Mouse (Mus musculus): ENCODE results near the gene Barx1.

The Barx1 gene

DNA sequence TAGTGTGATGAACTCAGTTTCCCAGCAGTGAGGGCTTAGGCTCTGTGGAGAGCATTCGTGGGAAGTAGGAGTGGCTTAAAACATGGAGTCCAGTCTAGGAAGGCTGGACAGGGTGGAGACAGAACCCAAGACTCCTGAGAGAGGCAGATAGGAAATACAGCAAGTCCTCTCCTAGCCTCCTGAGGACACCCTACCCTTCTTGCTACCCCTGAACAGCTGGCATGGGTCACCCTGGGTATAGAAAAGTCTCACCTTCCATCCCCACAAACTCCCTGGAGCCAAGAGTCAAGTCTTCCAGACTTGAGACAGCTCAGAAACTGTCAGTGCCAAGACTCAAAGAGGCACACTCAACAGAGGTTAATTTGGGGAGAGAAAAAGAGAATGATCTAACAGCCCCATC lies 1.2 kb upstream of the Barx1 start:
- 4% methylated on average over 1 of the region's 1 CpGs for WGBS

DNA sequence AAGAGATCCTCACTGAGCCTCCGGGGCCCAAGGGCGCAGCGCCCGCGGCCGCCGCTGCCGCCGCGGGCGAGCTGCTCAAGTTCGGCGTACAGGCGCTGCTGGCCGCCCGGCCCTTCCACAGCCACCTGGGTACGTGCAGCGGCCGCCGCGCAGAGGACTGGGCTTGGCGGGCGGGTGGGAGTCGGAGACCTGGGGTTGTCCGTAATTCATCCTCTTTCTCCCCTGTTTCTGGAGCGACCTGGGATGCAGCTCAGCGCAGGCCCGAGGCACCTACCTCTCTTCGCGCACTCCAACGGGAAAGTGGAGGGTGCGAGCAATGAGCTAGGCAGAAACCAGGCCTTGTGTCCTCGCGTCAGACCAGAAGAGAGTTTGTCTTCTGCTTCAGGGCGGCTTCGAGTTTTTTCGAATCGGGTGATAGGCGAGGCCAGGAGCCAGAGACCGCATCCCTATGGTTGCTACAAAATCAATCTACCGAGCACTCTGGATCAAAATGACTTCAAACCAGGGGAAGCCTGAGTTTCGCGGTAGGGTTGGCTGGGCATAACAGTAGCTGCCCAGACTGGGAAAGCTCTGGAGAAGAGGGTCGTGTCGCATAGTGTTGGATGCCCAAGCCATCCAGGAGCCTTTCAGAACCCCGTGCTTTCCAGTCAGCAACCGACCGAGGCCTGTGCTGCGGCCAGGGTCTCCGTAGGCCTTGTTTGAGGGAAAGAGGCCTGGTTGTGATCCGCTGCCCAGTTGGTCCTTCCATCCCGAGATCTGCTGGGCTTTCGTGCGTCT lies 601 bp downstream of the Barx1 start:
- 16% methylated on average over 54 of the region's 54 CpGs for WGBS

DNA sequence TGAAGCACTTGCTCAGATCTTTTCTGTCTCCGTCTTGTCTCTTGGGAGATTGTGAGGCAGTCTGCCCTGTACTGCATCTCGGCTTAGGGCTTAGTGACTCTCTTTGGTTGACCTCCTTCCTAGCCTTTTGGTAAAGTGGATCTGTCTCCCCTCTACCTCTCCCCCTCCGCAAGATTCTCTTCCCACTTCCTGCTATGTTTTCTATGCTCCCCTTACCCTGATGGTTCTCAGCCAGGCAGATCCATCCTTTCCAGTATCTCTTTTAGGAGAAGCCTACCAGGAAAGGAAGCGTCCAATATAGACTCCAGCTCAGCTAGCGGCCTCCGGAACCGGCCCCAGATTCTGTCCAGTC lies 1.2 kb downstream of the Barx1 start:
- WGBS, result 44% methylated on average over 7 of the region's 7 CpGs

DNA sequence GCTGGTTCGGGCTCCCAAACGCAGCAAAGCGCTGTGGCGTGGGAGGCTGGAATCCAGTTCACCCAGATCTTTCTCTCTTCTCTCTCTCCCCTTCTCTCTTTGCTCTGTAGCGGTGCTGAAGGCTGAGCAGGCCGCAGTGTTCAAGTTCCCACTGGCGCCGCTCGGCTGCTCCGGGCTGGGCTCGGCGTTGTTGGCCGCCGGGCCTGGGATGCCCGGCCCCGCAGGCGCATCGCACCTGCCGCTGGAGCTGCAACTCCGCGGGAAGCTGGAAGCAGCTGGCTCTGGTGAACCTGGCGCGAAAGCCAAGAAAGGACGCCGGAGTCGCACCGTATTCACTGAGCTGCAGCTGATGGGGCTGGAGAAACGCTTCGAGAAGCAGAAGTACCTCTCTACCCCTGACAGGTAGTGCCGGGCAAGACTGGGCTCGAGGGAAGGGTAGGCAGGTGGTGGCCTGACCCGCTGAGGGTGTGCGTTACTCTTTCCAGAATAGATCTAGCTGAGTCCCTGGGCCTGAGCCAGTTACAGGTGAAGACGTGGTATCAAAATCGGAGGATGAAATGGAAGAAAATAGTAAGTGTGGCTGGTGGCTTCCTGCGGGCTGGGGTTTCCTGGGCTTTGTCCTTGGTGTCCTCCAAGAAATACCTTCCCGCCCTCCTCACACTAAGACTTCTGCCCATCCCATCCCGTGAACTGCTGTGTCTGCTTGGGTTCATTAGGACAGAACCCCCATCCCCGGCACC lies 2.3 kb downstream of the Barx1 start:
- WGBS, result 3% methylated on average over 39 of the region's 39 CpGs

DNA sequence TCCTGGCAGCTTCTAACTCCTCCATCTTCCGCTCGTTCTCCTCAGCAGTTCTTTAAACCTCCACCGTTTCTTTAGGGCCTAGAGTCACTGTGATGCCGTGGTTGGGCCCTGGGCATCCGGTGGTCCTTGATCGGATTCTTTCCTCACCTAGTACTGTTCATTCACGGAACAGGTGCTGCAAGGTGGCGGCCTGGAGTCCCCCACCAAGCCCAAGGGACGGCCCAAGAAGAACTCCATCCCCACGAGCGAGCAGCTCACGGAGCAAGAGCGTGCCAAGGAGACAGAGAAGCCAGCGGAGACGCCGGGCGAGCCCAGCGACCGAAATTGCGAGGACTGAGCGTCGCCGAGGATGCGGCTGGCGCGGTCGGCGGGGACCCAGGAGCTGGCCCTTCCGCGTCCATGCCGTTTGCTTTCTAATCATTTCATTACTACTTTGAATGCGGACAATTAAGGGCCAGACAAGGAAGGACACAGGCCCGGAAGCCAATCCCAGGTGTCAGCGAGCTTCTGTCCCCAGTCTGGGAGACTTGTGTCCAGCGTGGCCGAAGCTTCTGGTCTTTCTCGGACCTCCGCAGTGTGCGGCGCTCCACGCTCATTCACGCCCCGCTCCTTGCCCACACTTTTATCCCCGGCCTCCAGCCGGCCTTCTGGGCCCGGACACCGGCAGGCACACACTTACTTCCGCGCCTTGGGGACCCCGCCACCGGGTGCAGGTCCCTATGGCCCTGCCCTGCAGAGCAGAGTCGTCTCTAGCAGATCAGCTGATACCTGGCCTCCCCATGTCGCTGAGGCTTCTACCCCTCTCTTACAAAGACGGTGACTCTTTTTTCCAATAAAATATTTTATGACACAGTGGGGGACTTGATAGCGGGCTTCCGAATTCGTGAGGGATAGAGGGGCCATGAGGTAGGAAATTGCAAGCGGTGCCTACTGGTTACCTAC lies 3.1 kb downstream of the Barx1 start:
- WGBS, result 3% methylated on average over 58 of the region's 58 CpGs

DNA sequence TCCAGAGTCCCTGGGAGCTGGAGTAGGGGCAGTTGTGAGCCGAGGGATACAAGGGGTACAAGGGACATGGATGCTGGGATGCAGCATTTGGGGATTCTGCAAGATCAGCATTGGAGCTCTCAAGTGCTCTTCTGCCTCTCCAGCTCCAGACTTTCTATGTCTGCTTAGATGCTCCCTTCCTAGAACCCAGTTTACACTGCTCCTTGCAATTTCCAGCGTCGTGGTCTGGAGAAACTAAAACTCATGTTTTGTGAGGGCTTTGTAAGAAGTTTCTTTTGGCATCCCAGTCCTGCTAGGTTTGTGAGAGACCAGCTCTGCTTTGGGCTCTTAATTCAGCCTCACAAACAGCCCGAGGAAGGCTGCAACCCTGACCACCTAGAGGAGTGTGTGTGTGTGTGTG lies 4.7 kb downstream of the Barx1 start:
- WGBS, result 28% methylated on average over 4 of the region's 4 CpGs

DNA sequence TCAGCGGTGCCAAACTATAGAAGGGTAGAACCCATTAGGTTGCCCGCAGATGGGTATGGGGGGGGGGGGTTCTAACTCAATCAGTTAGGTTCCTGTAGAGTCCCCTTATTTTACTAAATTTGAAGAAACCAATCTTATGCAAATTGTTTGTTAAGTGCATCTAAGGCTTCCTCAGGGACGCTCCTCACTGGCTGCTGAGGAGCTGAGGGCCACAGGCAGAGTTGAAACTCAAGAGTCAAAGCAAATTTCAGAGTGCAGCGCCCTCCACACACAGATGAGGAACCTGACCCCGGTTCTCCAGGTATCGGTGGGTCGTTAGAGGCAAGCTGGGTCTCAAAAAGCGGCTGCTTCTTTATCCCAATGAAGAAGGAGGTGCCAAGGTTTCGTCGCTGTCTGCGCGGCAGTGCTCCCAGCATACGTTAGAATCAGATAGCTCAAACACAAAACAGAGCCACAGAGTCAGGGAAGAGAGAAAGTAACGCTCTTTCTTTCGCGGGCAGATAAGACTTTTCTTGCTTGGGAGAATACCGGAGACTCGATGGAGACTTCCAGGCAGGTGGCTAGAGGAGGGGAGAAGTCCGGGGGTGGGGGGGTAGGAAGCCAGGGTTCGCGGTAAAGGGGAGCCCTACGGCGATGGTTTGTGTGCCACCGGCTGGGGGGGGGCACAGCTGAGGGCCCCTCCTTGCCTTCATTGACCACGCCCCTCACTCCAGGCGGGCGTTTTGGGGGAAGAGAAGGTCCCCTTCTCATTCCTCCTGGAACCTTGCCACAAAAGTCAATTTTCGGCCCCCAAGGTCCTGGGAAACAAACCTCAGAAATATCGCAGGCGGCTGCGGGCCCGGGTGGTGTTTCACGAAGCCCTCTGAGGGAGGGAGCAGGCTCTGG lies 5.5 kb downstream of the Barx1 start:
- 4% methylated on average over 33 of the region's 33 CpGs for WGBS

DNA sequence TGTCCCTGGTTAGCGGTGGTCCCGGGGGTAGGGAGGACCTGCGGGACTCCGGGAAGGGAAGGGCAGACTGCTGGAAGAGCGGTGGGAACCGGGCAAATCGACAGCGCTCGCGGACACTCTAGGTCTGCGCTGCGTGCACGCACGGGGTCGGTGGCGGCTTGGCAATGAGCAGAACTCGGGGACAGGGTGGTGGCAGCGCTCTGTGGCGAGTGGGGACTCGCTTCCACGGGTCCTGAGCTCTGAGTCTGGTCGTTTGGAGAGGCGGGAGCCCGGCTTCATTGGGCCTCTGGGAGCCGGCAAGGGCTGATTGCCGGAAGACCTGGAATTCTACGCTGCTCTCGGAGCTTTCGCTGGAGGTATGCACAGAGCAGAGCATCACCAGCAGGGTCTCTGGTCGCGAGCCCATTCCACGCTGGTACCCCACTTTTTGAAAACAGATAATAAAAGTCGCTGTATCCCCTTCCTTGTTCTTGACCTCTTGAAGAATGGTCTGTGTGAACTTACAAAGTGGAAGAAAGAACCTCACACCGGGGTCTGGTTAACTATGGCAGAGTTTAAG lies 6.3 kb downstream of the Barx1 start:
- WGBS, result 2% methylated on average over 34 of the region's 34 CpGs

DNA sequence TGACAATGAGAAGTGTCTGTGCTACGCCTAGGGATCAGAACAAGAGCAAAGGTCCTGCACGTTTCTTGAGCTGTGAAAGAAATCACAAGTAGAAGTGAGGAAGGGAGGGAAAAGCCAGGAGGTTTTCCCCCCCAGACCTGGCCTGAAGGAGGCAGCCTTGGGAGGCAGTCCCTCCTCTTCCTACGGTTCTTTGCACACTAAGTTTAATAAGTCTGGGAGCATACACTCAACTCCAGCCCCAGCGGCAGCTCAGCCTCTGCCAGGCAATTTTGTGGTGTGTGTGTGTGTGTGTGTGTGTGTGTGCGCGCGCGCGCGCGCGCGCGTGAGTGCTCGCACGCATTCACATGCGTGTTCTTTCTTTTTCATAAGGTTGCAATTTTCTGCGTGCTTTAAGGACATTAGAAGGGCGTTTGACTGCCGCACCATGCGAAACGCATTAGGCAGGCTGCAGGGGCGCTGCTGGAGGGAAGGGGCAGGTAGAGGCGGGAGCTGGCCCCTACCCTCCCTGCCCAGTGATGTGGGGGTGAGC lies 9.6 kb downstream of the Barx1 start:
- 4% methylated on average over 24 of the region's 24 CpGs for WGBS

DNA sequence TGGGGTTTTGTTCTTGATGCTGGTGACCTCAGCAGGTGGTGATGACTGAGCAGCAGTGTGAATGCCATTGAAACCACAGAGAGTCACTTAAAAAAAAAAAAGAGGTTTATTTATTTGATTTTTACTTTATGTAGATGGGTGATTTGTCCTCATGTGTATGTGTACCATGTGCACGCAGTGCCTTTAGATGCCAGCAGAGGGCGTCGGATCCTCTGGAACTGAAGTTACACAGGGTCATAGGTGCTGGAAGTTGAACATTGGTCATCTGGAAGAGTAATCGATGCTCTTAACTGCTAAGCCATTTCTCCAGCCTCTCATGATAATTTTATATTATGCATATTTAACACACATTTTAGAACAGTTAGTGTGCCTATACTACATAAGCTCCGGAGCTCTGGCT lies 11.8 kb downstream of the Barx1 start:
- 78% methylated on average over 5 of the region's 5 CpGs for WGBS

DNA sequence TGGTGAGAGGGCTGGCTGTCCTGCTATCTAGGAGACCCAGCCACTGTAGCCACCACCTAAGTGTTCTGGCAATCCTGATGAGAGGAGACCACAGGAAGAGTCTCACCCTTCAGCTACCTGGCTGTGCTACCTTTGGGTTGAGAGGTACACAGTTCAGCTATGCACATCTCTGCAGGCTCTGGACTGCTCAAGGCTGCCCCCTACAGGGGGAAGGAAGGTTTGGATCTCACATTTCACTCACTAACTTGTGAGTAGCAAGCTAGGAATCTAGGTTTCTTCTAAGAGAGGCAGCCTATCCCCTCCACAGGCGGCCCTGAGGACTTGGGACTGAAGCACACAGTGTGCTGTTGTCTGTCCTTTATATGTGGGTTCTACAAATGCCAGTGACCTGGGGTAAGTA lies 16.6 kb downstream of the Barx1 start:
- 64% methylated on average over 1 of the region's 1 CpGs for WGBS

DNA sequence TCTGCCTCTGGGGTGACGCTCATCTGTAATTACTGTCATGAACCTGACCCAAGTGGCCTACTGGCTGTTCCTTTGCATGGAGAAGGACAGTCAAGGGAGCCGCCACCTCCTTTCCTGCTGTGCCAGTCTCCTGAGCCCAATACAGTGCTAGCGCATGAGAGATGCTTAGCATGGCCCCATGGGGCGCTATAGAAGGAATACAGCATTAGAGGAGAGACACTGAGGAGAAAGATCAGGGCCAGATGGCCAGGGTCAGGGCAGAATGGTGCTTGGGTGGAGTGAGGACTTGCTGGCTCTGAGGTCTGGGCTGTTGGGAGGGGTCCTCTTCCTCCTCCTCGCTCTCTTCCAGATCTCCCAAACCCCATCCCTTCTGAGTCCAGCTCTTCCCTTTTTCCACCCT lies 23.9 kb downstream of the Barx1 start:
- WGBS, result 68% methylated on average over 5 of the region's 5 CpGs

DNA sequence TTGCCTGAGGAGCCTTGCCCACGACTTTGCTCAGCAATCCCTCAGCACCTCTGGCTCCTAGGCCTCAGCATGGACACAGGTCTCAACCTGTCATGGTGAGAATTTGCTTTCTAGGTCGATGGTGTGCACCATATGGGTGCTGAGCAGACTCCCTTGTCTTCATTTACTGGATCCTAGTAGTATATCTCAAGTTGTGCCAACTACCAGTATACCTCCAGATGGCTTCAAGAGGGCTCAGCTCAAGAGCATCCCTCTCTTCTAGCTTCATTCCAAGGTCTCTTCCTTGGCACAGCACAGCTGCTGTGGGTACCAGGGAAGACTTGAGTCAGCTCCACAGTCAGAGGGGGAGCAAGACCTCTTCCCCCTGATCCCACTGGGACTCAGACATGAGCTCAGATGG lies 29.2 kb downstream of the Barx1 start:
- WGBS, result 40% methylated on average over 2 of the region's 2 CpGs

DNA sequence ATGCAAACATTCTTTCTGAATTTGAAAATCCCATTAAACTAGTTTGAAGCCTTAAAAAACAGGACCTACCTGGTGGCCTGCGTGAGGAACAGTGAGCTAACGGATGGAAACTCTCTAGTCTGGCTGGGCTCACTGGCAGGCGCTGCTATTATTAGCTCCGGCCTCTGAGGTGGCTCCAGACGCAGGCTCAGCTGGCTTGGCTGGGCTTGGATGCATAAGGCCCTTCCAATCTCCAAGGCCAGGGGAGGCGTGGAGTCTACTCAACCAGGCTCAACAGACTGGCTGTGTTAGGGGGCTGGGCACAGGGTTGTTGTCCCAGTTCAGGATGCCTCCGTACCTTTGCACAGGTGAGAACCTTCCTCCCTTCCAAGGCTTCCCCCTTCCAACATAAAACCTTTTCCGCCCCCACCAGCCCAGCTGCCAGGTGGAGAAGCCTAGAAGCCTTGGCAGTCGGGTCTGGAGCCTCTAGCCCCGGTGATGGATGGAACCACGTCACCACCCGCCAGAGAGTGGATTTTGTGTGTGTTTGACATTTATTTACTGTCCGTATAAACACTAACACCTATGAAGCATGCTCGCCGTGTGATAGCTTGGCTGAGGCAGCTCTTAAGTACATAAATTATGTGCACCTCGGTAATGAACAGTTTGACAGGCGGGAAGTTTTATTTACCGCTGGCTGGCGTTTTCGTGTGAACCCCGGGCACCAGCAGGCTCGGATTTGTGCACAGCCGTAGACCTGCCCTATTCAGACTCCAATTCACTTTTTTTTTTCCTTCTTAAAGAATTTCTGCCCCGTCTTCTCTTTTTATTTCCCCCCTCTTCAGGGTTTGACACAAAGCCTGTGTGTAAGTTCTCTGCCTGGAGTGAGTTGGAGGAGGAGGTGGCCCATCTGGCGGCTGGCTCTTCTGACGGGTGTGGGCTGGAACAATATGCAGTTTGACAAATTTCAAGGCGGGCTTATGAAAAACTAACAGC lies 31.6 kb downstream of the Barx1 start:
- 41% methylated on average over 27 of the region's 27 CpGs for WGBS

DNA sequence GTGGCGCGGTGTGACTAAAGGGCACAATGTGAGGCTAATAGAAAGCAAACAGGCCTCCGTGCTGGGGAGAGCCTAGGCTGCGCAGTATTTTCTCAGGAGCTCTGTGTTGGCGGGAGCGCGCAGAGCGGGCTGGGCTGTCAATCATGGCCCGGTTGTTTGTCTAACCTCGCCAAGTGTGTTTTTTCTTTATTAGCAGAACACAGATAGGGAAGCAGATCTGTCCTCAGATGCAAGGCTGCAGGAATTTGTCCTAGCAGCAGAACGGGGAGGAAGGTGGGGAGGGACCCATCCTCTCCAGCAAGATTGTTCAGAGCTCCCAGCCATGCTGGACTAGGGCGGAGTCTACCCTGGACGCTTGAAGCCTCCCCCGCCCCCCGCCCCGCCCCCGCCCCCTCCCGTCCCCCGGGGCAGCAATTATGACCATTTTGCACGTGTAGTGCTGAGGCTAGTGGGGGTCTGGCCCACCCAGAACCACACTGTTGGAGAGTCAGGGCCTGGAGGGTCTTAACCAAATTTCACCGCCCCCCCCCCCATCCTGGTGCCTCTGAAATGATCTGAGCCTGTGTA lies 43.7 kb downstream of the Barx1 start:
- 17% methylated on average over 21 of the region's 21 CpGs for WGBS

DNA sequence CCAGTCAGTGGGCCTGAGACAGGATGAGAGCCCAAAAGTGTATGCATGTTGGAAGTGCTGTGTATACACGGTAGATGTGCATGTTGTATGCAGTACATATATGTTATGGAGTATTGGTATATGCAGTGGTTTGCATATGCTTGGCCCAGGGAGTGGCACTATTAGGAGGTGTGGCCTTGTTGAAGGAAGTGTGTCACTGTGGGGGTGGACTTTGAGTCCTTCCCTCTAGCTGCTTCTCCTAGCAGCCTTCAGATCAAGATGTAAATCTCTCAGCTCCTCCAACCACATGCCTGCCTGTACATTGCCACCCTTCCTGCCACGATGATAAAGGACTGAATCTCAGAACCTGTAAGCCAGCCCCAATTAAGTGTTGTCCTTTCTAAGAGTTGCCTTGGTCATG lies 49.9 kb downstream of the Barx1 start:
- WGBS, result 80% methylated on average over 2 of the region's 2 CpGs

DNA sequence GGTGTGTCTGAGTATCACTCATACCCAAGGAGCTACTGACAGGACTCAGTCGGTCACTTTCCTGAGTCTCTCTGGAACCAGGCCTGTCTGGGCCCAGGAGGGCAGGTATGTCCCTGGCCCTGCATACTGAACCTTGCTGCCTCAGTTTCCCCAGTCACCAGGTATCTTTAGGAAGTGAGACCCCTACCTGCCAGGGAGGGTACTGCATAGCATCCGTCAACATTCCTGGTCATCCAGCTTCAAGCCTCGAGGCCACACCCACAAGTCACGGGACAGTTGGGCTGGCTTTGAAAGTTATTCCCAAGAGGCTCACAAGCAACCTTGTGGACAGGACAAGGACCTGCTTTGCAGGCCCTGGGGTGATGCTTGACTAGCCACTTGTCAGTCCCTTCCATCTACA lies 53.3 kb downstream of the Barx1 start:
- 67% methylated on average over 4 of the region's 4 CpGs for WGBS

Measured in cerebral cortex, adult 2 months (tissue).